Mouse (Mus musculus): ENCODE data around the gene Rabep2.

Gene Rabep2

GRCm38 (mm10) chr7:126435801-126436200, 7.2 kb downstream of the Rabep2 start:
- no peak for DNase-seq

- no peak for DNase-seq
Measured at GRCm38 (mm10) chr7:126436851-126437250, 8.3 kb downstream of the Rabep2 start.

- DNase-seq, result no peak
Measured at GRCm38 (mm10) chr7:126440134-126440533, 11.6 kb downstream of the Rabep2 start.

GRCm38 (mm10) chr7:126443997-126444396, 15.4 kb downstream of the Rabep2 start:
- DNase-seq, result no peak

- DNase-seq, result no peak
Measured at GRCm38 (mm10) chr7:126444536-126444935, 16.0 kb downstream of the Rabep2 start.

GRCm38 (mm10) chr7:126445104-126445815, 16.7 kb downstream of the Rabep2 start:
- no peak for DNase-seq

GRCm38 (mm10) chr7:126446217-126446616, 17.7 kb downstream of the Rabep2 start:
- no peak for DNase-seq

- DNase-seq, result no peak
Measured at GRCm38 (mm10) chr7:126448481-126448880, 19.9 kb downstream of the Rabep2 start.

GRCm38 (mm10) chr7:126449991-126450390, 21.4 kb downstream of the Rabep2 start:
- no peak for DNase-seq

- no peak for DNase-seq
Measured at GRCm38 (mm10) chr7:126450641-126451040, 22.1 kb downstream of the Rabep2 start.

GRCm38 (mm10) chr7:126452244-126452643, 23.7 kb downstream of the Rabep2 start:
- no peak for DNase-seq

- DNase-seq, result no peak
Measured at GRCm38 (mm10) chr7:126453861-126454260, 25.3 kb downstream of the Rabep2 start.

GRCm38 (mm10) chr7:126455242-126455641, 26.7 kb downstream of the Rabep2 start:
- DNase-seq, result no peak

- DNase-seq, result no peak
Measured at GRCm38 (mm10) chr7:126456382-126457266, 28.1 kb downstream of the Rabep2 start.

GRCm38 (mm10) chr7:126458225-126458624, 29.7 kb downstream of the Rabep2 start:
- no peak for DNase-seq

- DNase-seq, result no peak
Measured at GRCm38 (mm10) chr7:126458844-126459618, 30.5 kb downstream of the Rabep2 start.

- DNase-seq, result no peak
Measured at GRCm38 (mm10) chr7:126460623-126461399, 32.3 kb downstream of the Rabep2 start.

GRCm38 (mm10) chr7:126461626-126462025, 33.1 kb downstream of the Rabep2 start:
- DNase-seq, result no peak

GRCm38 (mm10) chr7:126463004-126463403, 34.4 kb downstream of the Rabep2 start, which contains the start of gene Atp2a1:
Atp2a1 (minus strand) TSS chr7:126463108.
- no peak for DNase-seq

GRCm38 (mm10) chr7:126463547-126463946, 35.0 kb downstream of the Rabep2 start:
- DNase-seq, result no peak

- no peak for DNase-seq
Measured at GRCm38 (mm10) chr7:126464121-126464520, 35.6 kb downstream of the Rabep2 start.

GRCm38 (mm10) chr7:126464836-126465235, 36.3 kb downstream of the Rabep2 start:
- DNase-seq, result no peak

All from kidney, adult 11 months (tissue).